Mouse (Mus musculus) MEL (cell line): ENCODE measurements around the gene Susd4. TPM values are rescaled to one million over a fixed set of nuclear protein-coding genes. Genes with fewer than 3 reads are reported as not detected.

Experiments used
- DNase-seq: peaks from one replicate; pipeline ENCODE4 v3.0.0; 2011; ENCODE audit warnings: low read depth, low spot score
- H3K27ac ChIP-seq: 2 replicates; pipeline ENCODE4 v1.5.1; 2012; ENCODE audit warnings: low read depth, mild to moderate bottlenecking, control low read depth, low read length, moderate library complexity; ENCODE audit not compliant: control insufficient read depth
- H3K27me3 ChIP-seq, 2 experiments: fragments of 150-350 bp in 1 of 2; sonication (generic) in 1 of 2; 2 replicates each; pipeline ENCODE4 v1.6.1; 2012; ENCODE audit warnings: low read length in 2 of 2, mild to moderate bottlenecking in 2 of 2, improper control_type of control experiment in 1 of 2, moderate library complexity in 1 of 2; ENCODE audit not compliant: insufficient read depth in 2 of 2, control insufficient read depth in 1 of 2
- H3K36me3 ChIP-seq, 2 experiments: 2 replicates each; pipeline ENCODE4 v1.6.1; 2012 to 2014; ENCODE audit warnings: low read length in 2 of 2, improper control_type of control experiment in 1 of 2, inconsistent platforms in 1 of 2, mild to moderate bottlenecking in 1 of 2; ENCODE audit not compliant: insufficient read depth in 2 of 2, control insufficient read depth in 1 of 2
- H3K4me1 ChIP-seq, 2 experiments: fragments of 150-350 bp in 1 of 2; sonication (generic) in 1 of 2; 2 replicates each; pipeline ENCODE4 v1.6.1; 2012; ENCODE audit warnings: low read length in 2 of 2, improper control_type of control experiment in 1 of 2, mild to moderate bottlenecking in 1 of 2; ENCODE audit not compliant: insufficient read depth in 2 of 2, control insufficient read depth in 1 of 2
- H3K4me3 ChIP-seq, 2 experiments: fragments of 150-350 bp in 1 of 2; sonication (generic) in 1 of 2; 2 replicates each; pipeline ENCODE4 v1.5.1; 2012; ENCODE audit warnings: low read depth in 2 of 2, low read length in 2 of 2, mild to moderate bottlenecking in 2 of 2, moderate library complexity in 2 of 2, control low read depth in 1 of 2, improper control_type of control experiment in 1 of 2; ENCODE audit not compliant: control insufficient read depth in 1 of 2, insufficient read depth in 1 of 2
- H3K79me2 ChIP-seq: 2 replicates; pipeline ENCODE4 v1.6.1; 2012; ENCODE audit warnings: mild to moderate bottlenecking, low read length, moderate library complexity; ENCODE audit not compliant: control insufficient read depth, poor library complexity, insufficient read depth
- H3K9ac ChIP-seq: 2 replicates; pipeline ENCODE4 v1.6.1; 2012; ENCODE audit warnings: low read depth, mild to moderate bottlenecking, control low read depth, low read length, moderate library complexity; ENCODE audit not compliant: control insufficient read depth, poor library complexity, severe bottlenecking
- H3K9me3 ChIP-seq: fragments of 150-350 bp; sonication (generic); replicated peaks from 2 replicates; pipeline ENCODE4 v1.6.1; 2012; ENCODE audit warnings: mild to moderate bottlenecking, low read length, improper control_type of control experiment, moderate library complexity; ENCODE audit not compliant: insufficient read depth
- BHLHE40 ChIP-seq: IDR thresholded peaks from 2 replicates; pipeline ENCODE4 v1.6.1; 2012; ENCODE audit warnings: low read depth, mild to moderate bottlenecking, inconsistent platforms, low read length, improper control_type of control experiment, borderline replicate concordance
- CTCF ChIP-seq, 3 experiments: IDR thresholded peaks in 2 of 3; conservative IDR thresholded peaks in 1 of 3; 2 replicates each; pipeline ENCODE4 v1.5.1; 2011 to 2012; ENCODE audit warnings: low read length in 3 of 3, low read depth in 2 of 3, mild to moderate bottlenecking in 2 of 3, improper control_type of control experiment in 1 of 3, inconsistent platforms in 1 of 3, mixed read lengths in 1 of 3, moderate library complexity in 1 of 3; ENCODE audit not compliant: control insufficient read depth in 1 of 3, insufficient read depth in 1 of 3, poor library complexity in 1 of 3, severe bottlenecking in 1 of 3
- E2F4 ChIP-seq: IDR thresholded peaks from 2 replicates; pipeline ENCODE4 v1.6.1; 2011; ENCODE audit warnings: low read depth, low read length, improper control_type of control experiment, borderline replicate concordance
- ELF1 ChIP-seq: IDR thresholded peaks from 2 replicates; pipeline ENCODE4 v1.6.1; 2014; ENCODE audit warnings: low read depth, mild to moderate bottlenecking, inconsistent platforms, low read length, improper control_type of control experiment, moderate library complexity
- ETS1 ChIP-seq: IDR thresholded peaks from 2 replicates; pipeline ENCODE4 v1.6.1; 2012; ENCODE audit warnings: low read depth, mild to moderate bottlenecking, inconsistent platforms, low read length, improper control_type of control experiment, moderate library complexity
- GABPA ChIP-seq: IDR thresholded peaks from 2 replicates; pipeline ENCODE4 v1.6.1; 2012; ENCODE audit warnings: low read depth, mild to moderate bottlenecking, inconsistent platforms, low read length, improper control_type of control experiment, moderate library complexity
- GATA1 ChIP-seq: IDR thresholded peaks from 2 replicates; pipeline ENCODE4 v1.6.1; 2011; ENCODE audit warnings: low read depth, low read length, improper control_type of control experiment
- HCFC1 ChIP-seq: IDR thresholded peaks from 2 replicates; pipeline ENCODE4 v1.6.1; 2012; ENCODE audit warnings: low read depth, mild to moderate bottlenecking, inconsistent platforms, low read length, improper control_type of control experiment, moderate library complexity
- KAT2A ChIP-seq: conservative IDR thresholded peaks from 2 replicates; pipeline ENCODE4 v1.6.1; 2012; ENCODE audit warnings: low read depth, low read length, improper control_type of control experiment, inconsistent platforms
- MXI1 ChIP-seq: IDR thresholded peaks from 2 replicates; pipeline ENCODE4 v1.6.1; 2011; ENCODE audit warnings: mild to moderate bottlenecking, low read depth, low read length, improper control_type of control experiment
- MYB ChIP-seq: IDR thresholded peaks from 2 replicates; pipeline ENCODE4 v1.6.1; 2011; ENCODE audit warnings: mild to moderate bottlenecking, low read depth, low read length, improper control_type of control experiment
- POLR2A ChIP-seq, 2 experiments: IDR thresholded peaks; 2 replicates each; pipeline ENCODE4 v1.6.1; 2011 to 2012; ENCODE audit warnings: low read length in 2 of 2, mild to moderate bottlenecking in 2 of 2, control low read depth in 1 of 2, improper control_type of control experiment in 1 of 2, low read depth in 1 of 2, moderate library complexity in 1 of 2; ENCODE audit not compliant: control insufficient read depth in 1 of 2, insufficient read depth in 1 of 2, poor library complexity in 1 of 2
- RAD21 ChIP-seq: IDR thresholded peaks from 2 replicates; pipeline ENCODE4 v1.6.1; 2011; ENCODE audit warnings: mild to moderate bottlenecking, low read depth, low read length, improper control_type of control experiment
- SIN3A ChIP-seq: IDR thresholded peaks from 2 replicates; pipeline ENCODE4 v1.6.1; 2012; ENCODE audit warnings: low read length, improper control_type of control experiment, inconsistent platforms
- SMC3 ChIP-seq: IDR thresholded peaks from 2 replicates; pipeline ENCODE4 v1.6.1; 2011; ENCODE audit warnings: low read depth, low read length, improper control_type of control experiment
- TAL1 ChIP-seq: IDR thresholded peaks from 2 replicates; pipeline ENCODE4 v1.6.1; 2012; ENCODE audit warnings: mild to moderate bottlenecking, inconsistent platforms, low read length, moderate library complexity, mixed read lengths
- ZC3H11A ChIP-seq: IDR thresholded peaks from 2 replicates; pipeline ENCODE4 v1.6.1; 2012; ENCODE audit warnings: low read depth, mild to moderate bottlenecking, inconsistent platforms, low read length, improper control_type of control experiment
- polyA plus RNA-seq, 2 experiments: library from polyadenylated mRNA; stranded (reverse) in 1 of 2; unstranded in 1 of 2; fragments of >175 nt in 1 of 2; fragments of >200 nt in 1 of 2; gene quantifications; 2 replicates each; pipeline versions ENCODE4 v1.2.1 to v1.2.4; 2012; ENCODE audit warnings: low replicate concordance in 2 of 2, low read depth in 1 of 2; ENCODE audit not compliant: insufficient read length in 2 of 2, insufficient read depth in 1 of 2, missing spikeins in 1 of 2
- total RNA-seq: library from RNA; depleted of rRNA; stranded (reverse); fragments of 300-350 nt; gene quantifications from 2 replicates; pipeline ENCODE4 v1.2.3, GENCODE M21; 2012

Susd4 gene
- total and polyA plus RNA-seq, 3 experiments, result not detected

GRCm38 (mm10) chr1:182822729-182823128, 59.1 kb downstream of the Susd4 start:
- Histone ChIP-seq H3K27ac (no peak overlapping the region), H3K27me3 (no peaks in the 10 kb centered on the region), H3K4me3 (no peak overlapping the region), H3K36me3 (no peaks in the 10 kb centered on the region), H3K9ac (no peak overlapping the region), H3K9me3 (no peaks in the 10 kb centered on the region), H3K4me1 (no peaks in the 10 kb centered on the region), H3K79me2 (no peaks in the 10 kb centered on the region)
- TF ChIP-seq POLR2A (IDR thresholded peaks at IDR 0.05; ENCODE audit: control insufficient read depth in 1 of 2, insufficient read depth in 1 of 2, low read depth in 1 of 2, low read length in 2 of 2, poor library complexity in 1 of 2) (no peak), RAD21 (no peak), ZC3H11A (no peak), ETS1 (no peak), SMC3 (no peak), KAT2A (no peak), SIN3A (no peak), GATA1 (no peak), CTCF (IDR thresholded peaks at IDR 0.05 in 2 of 3, conservative IDR thresholded peaks at IDR 0.05 in 1 of 3; ENCODE audit: control insufficient read depth in 1 of 3, insufficient read depth in 1 of 3, low read depth in 2 of 3, low read length in 3 of 3, poor library complexity in 1 of 3, severe bottlenecking in 1 of 3) (no peak), TAL1 (no peak), MYB (no peak), MXI1 (no peak)
- DNase-seq, result no peak

GRCm38 (mm10) chr1:182823723-182824421, 60.2 kb downstream of the Susd4 start:
- Histone ChIP-seq H3K4me1 (no peaks in the 10 kb centered on the region), H3K79me2 (no peaks in the 10 kb centered on the region), H3K36me3 (no peaks in the 10 kb centered on the region), H3K27ac (no peak overlapping the region), H3K9ac (no peak overlapping the region), H3K4me3 (no peak overlapping the region), H3K27me3 (no peaks in the 10 kb centered on the region), H3K9me3 (no peaks in the 10 kb centered on the region)
- no peak for TF ChIP-seq E2F4
- DNase-seq, result no peak

GRCm38 (mm10) chr1:182826557-182826956, 62.9 kb downstream of the Susd4 start:
- no peaks in the 10 kb centered on the region for H3K27me3 ChIP-seq
- no peaks in the 10 kb centered on the region for H3K36me3 ChIP-seq
- no peaks in the 10 kb centered on the region for H3K79me2 ChIP-seq
- H3K9me3 ChIP-seq, result no peaks in the 10 kb centered on the region
- no peak overlapping the region for H3K27ac ChIP-seq
- TF ChIP-seq SIN3A (no peak), GABPA (no peak), POLR2A (IDR thresholded peaks at IDR 0.05; ENCODE audit: control insufficient read depth in 1 of 2, insufficient read depth in 1 of 2, low read depth in 1 of 2, low read length in 2 of 2, poor library complexity in 1 of 2) (no peak), HCFC1 (no peak), ELF1 (no peak), BHLHE40 (no peak), SMC3 (no peak)
- H3K4me3 ChIP-seq, result no peak overlapping the region
- DNase-seq, result no peak
- H3K4me1 ChIP-seq, result no peaks in the 10 kb centered on the region
- H3K9ac ChIP-seq, result no peak overlapping the region
